Mouse (Mus musculus) heart, embryonic 15.5 days (tissue): Measurements from ENCODE around the gene Cdc42bpg. TPM values are rescaled to one million over a fixed set of nuclear protein-coding genes. Genes with fewer than 3 reads are reported as not detected.

Experiments
- ATAC-seq: fragments of 200-750 bp; cut with Nextera tagmentation; replicated peaks from 2 replicates; pipeline ENCODE4 v1.8.0; 2017; ENCODE audit warnings: low read depth, moderate TSS enrichment; ENCODE audit not compliant: insufficient number of reproducible peaks, insufficient read depth, low FRiP score
- H3K27ac ChIP-seq: fragments of 300-500 bp; sonication (generic); 2 replicates; pipeline ENCODE4 v1.5.1; 2015; ENCODE audit warnings: mild to moderate bottlenecking, inconsistent platforms
- H3K27me3 ChIP-seq: fragments of 300-500 bp; sonication (generic); 2 replicates; pipeline ENCODE4 v1.6.1; 2015; ENCODE audit warnings: inconsistent platforms
- H3K36me3 ChIP-seq: fragments of 300-500 bp; sonication (generic); 2 replicates; pipeline ENCODE4 v1.6.1; 2015; ENCODE audit warnings: mild to moderate bottlenecking, inconsistent platforms
- H3K4me1 ChIP-seq: fragments of 300-500 bp; sonication (generic); replicated peaks from 2 replicates; pipeline ENCODE4 v1.6.1; 2015; ENCODE audit warnings: inconsistent platforms
- H3K4me2 ChIP-seq: fragments of 300-500 bp; sonication (generic); 2 replicates; pipeline ENCODE4 v1.6.1; 2015; ENCODE audit warnings: inconsistent platforms, mild to moderate bottlenecking, moderate library complexity
- H3K4me3 ChIP-seq: fragments of 300-500 bp; sonication (generic); 2 replicates; pipeline ENCODE4 v1.5.1; 2015; ENCODE audit warnings: mild to moderate bottlenecking, inconsistent platforms
- H3K9ac ChIP-seq: fragments of 300-500 bp; sonication (generic); 2 replicates; pipeline ENCODE4 v1.6.1; 2015; ENCODE audit warnings: mild to moderate bottlenecking, inconsistent platforms
- H3K9me3 ChIP-seq: fragments of 300-500 bp; sonication (generic); replicated peaks from 2 replicates; pipeline ENCODE4 v1.6.1; 2016; ENCODE audit warnings: inconsistent platforms
- WGBS: fragments of 180-500 bp; shearing (Covaris S2); methylation state at CpG from one replicate; pipeline ENCODE4 v1.1.7; 2015; ENCODE audit warnings: mixed read lengths; 5-methylcytosine and 5-hydroxymethylcytosine counted together
- polyA plus RNA-seq: library from polyadenylated mRNA; unstranded; fragments of >200 nt; fragmentation: Nextera tagmentation; extraction: Ambion mirVana; gene quantifications from 2 replicates; pipeline ENCODE4 v1.2.1, GENCODE M21; 2015

The Cdc42bpg gene
- polyA plus RNA-seq, 1 experiment from 2014 or later = 0.30 TPM

GRCm38 (mm10) chr19:6333761-6334595 lies 27.7 kb downstream of the Cdc42bpg start:
- 61% methylated on average over 9 of the region's 9 CpGs for WGBS
- ATAC-seq = no peak
- H3K4me3 ChIP-seq = peak overlapping the region; percentile 92

GRCm38 (mm10) chr19:6334673-6335457 lies 28.6 kb downstream of the Cdc42bpg start, which contains the start of gene Men1:
Men1 (plus strand) TSS chr19:6334979.
- WGBS = under 1% methylated on average over 43 of the region's 43 CpGs
- Histone ChIP-seq H3K4me1 (peaks cover 36% of the 10 kb centered on the region), H3K27ac (peak within 1 kb of the TSS; percentile 79), H3K9me3 (no peaks in the 10 kb centered on the region), H3K4me2 (peak within 1 kb of the TSS; percentile 90), H3K27me3 (no peaks in the 10 kb centered on the region), H3K9ac (peak within 1 kb of the TSS; percentile 87), H3K4me3 (peak within 1 kb of the TSS; percentile 92), H3K36me3 (peaks cover 33% of the 10 kb centered on the region)
- peak; percentile 91 for ATAC-seq

More at GRCm38 (mm10) chr19:6333761-6334595, 27.7 kb downstream of the Cdc42bpg start:
- Histone ChIP-seq H3K4me1 (peaks cover 28% of the 10 kb centered on the region), H3K9me3 (no peaks in the 10 kb centered on the region), H3K27me3 (no peaks in the 10 kb centered on the region), H3K4me2 (peak overlapping the region; percentile 90), H3K36me3 (peaks cover 24% of the 10 kb centered on the region), H3K27ac (peak overlapping the region; percentile 79), H3K9ac (peak overlapping the region; percentile 87)

GRCm38 (mm10) chr19:6335458-6335827 lies 29.2 kb downstream of the Cdc42bpg start:
- under 1% methylated on average over 25 of the region's 25 CpGs for WGBS
- Histone ChIP-seq H3K9ac (peak overlapping the region; percentile 87), H3K4me3 (peak overlapping the region; percentile 92), H3K36me3 (peaks cover 37% of the 10 kb centered on the region), H3K4me2 (peak overlapping the region; percentile 90), H3K27me3 (no peaks in the 10 kb centered on the region), H3K27ac (peak overlapping the region; percentile 79), H3K4me1 (peaks cover 42% of the 10 kb centered on the region), H3K9me3 (no peaks in the 10 kb centered on the region)
- peak; percentile 12 for ATAC-seq

- WGBS = 93% methylated on average over 10 of the region's 10 CpGs
- Histone ChIP-seq H3K4me1 (peaks cover 48% of the 10 kb centered on the region), H3K9me3 (no peaks in the 10 kb centered on the region), H3K36me3 (peaks cover 37% of the 10 kb centered on the region), H3K4me2 (peak overlapping the region; percentile 90), H3K9ac (peak overlapping the region; percentile 87; the same call in 1 of the 2 replicates), H3K27me3 (no peaks in the 10 kb centered on the region), H3K27ac (no peak overlapping the region), H3K4me3 (peak overlapping the region; percentile 92; the same call in 1 of the 2 replicates)
- ATAC-seq = no peak
Observed at GRCm38 (mm10) chr19:6336920-6337319, 30.7 kb downstream of the Cdc42bpg start.

- Histone ChIP-seq H3K36me3 (peaks cover 37% of the 10 kb centered on the region), H3K27ac (no peak overlapping the region), H3K4me3 (no peak overlapping the region), H3K9me3 (no peaks in the 10 kb centered on the region), H3K4me1 (peaks cover 59% of the 10 kb centered on the region), H3K9ac (no peak overlapping the region), H3K27me3 (no peaks in the 10 kb centered on the region), H3K4me2 (no peak overlapping the region)
- WGBS = 95% methylated on average over 7 of the region's 7 CpGs
- ATAC-seq = no peak
Observed at GRCm38 (mm10) chr19:6338171-6338570, 31.9 kb downstream of the Cdc42bpg start.

GRCm38 (mm10) chr19:6338716-6339115 lies 32.5 kb downstream of the Cdc42bpg start:
- peaks cover 61% of the 10 kb centered on the region for H3K4me1 ChIP-seq
- no peak for ATAC-seq
- 83% methylated on average over 11 of the region's 11 CpGs for WGBS

GRCm38 (mm10) chr19:6339191-6339590 lies 32.9 kb downstream of the Cdc42bpg start:
- no peaks in the 10 kb centered on the region for H3K9me3 ChIP-seq
- peaks cover 59% of the 10 kb centered on the region for H3K4me1 ChIP-seq
- peaks cover 39% of the 10 kb centered on the region for H3K36me3 ChIP-seq
- H3K27ac ChIP-seq = no peak overlapping the region
- no peak for ATAC-seq
- 87% methylated on average over 6 of the region's 6 CpGs for WGBS
- H3K4me3 ChIP-seq = no peak overlapping the region
- no peak overlapping the region for H3K4me2 ChIP-seq
- no peaks in the 10 kb centered on the region for H3K27me3 ChIP-seq
- H3K9ac ChIP-seq = no peak overlapping the region

More at GRCm38 (mm10) chr19:6338716-6339115, 32.5 kb downstream of the Cdc42bpg start:
- Histone ChIP-seq H3K27ac (no peak overlapping the region), H3K4me2 (no peak overlapping the region), H3K9me3 (no peaks in the 10 kb centered on the region), H3K4me3 (no peak overlapping the region), H3K27me3 (no peaks in the 10 kb centered on the region), H3K9ac (no peak overlapping the region), H3K36me3 (peaks cover 37% of the 10 kb centered on the region)

GRCm38 (mm10) chr19:6339890-6340504 lies 33.7 kb downstream of the Cdc42bpg start:
- Histone ChIP-seq H3K27ac (peak overlapping the region; percentile 79), H3K4me1 (peaks cover 56% of the 10 kb centered on the region), H3K36me3 (peaks cover 42% of the 10 kb centered on the region), H3K9ac (0 out of 2 replicates have a peak overlapping the region, but pooled peaks have one; percentile 15), H3K27me3 (no peaks in the 10 kb centered on the region), H3K4me3 (peak overlapping the region; percentile 86), H3K4me2 (peak overlapping the region; percentile 98), H3K9me3 (no peaks in the 10 kb centered on the region)
- no peak for ATAC-seq
- WGBS = 68% methylated on average over 15 of the region's 15 CpGs

GRCm38 (mm10) chr19:6340524-6341452 lies 34.5 kb downstream of the Cdc42bpg start, which contains the start of gene Map4k2:
Map4k2 (plus strand) TSS chr19:6341135.
- 4% methylated on average over 69 of the region's 72 CpGs for WGBS
- peak within 1 kb of the TSS; percentile 86 for H3K4me3 ChIP-seq
- ATAC-seq = peak; percentile 85
- H3K27ac ChIP-seq = peak within 1 kb of the TSS; percentile 79
- no peaks in the 10 kb centered on the region for H3K9me3 ChIP-seq
- peak within 1 kb of the TSS; percentile 98 for H3K4me2 ChIP-seq
- peak within 1 kb of the TSS; percentile 79 for H3K9ac ChIP-seq
- no peaks in the 10 kb centered on the region for H3K27me3 ChIP-seq
- H3K36me3 ChIP-seq = peaks cover 47% of the 10 kb centered on the region
- peaks cover 55% of the 10 kb centered on the region for H3K4me1 ChIP-seq

- WGBS = 8% methylated on average over 23 of the region's 23 CpGs
- H3K4me2 ChIP-seq = peak overlapping the region; percentile 98
- peak overlapping the region; percentile 86 for H3K4me3 ChIP-seq
- peaks cover 54% of the 10 kb centered on the region for H3K36me3 ChIP-seq
- H3K27me3 ChIP-seq = no peaks in the 10 kb centered on the region
- peaks cover 53% of the 10 kb centered on the region for H3K4me1 ChIP-seq
- H3K9ac ChIP-seq = peak overlapping the region; percentile 79
- peak overlapping the region; percentile 79 for H3K27ac ChIP-seq
- peak; percentile 27; the same call in 1 of the 2 replicates for ATAC-seq
- no peaks in the 10 kb centered on the region for H3K9me3 ChIP-seq
Observed at GRCm38 (mm10) chr19:6341453-6342077, 35.3 kb downstream of the Cdc42bpg start.
